In genomic region chr19:6445761-6446423, GRCm38 (mm10) we compare ENCODE assay signal across 10 mouse cellular contexts. TPM values are rescaled to one million over a fixed set of nuclear protein-coding genes. Genes with fewer than 3 reads are reported as not detected.
A peak's percentile ranks its signal among the peaks of the same experiment; 100 is the strongest.
DNase-seq lines count a peak whose midpoint lies in the region; ATAC-seq lines count a peak whose summit lies in the region.
"Had no signal": no experiment of that assay in that cellular context is flagged by ENCODE, and none has a peak within 500 bp of the region (broad histone marks: within the 10 kb centered on the region; RNA-seq: fewer than 3 reads in every experiment).

No protein-coding gene starts in this region.

- no peaks in the 10 kb centered on the region for H3K9me3 ChIP-seq in limb, embryonic 12.5 days
- H3K9me3 ChIP-seq in limb, embryonic 10.5 days (replicated peaks), result no peaks in the 10 kb centered on the region
- H3K9me3 ChIP-seq in embryonic facial prominence, embryonic 11.5 days (replicated peaks; ENCODE audit: control insufficient read depth, low read length), result no peaks in the 10 kb centered on the region
- no peaks in the 10 kb centered on the region for H3K9me3 ChIP-seq in hindbrain, embryonic 14.5 days (ENCODE audit: control insufficient read depth, low read length)
- no peaks in the 10 kb centered on the region for H3K9me3 ChIP-seq in neural tube, embryonic 14.5 days (ENCODE audit: control insufficient read depth, low read length)
- H3K9me3 ChIP-seq: G1E; lung, embryonic 15.5 days had no signal

- H3K4me1 ChIP-seq in limb, embryonic 12.5 days (replicated peaks), result peaks cover 13% of the 10 kb centered on the region; the same call in 1 of the 2 replicates
- peaks cover 28% of the 10 kb centered on the region for H3K4me1 ChIP-seq in limb, embryonic 10.5 days
- H3K4me1 ChIP-seq in embryonic facial prominence, embryonic 11.5 days (ENCODE audit: control insufficient read depth, insufficient read depth, low read length), result no peaks in the 10 kb centered on the region; the same call in 1 of the 2 replicates
- peaks cover 69% of the 10 kb centered on the region for H3K4me1 ChIP-seq in hindbrain, embryonic 14.5 days (replicated peaks; ENCODE audit: control insufficient read depth, insufficient read depth, low read length)
- H3K4me1 ChIP-seq in neural tube, embryonic 14.5 days (ENCODE audit: control insufficient read depth, insufficient read depth, low read length), result peaks cover 28% of the 10 kb centered on the region

- no peak for DNase-seq in limb, embryonic 10.5 days (ENCODE audit: low spot score)
- peak; percentile 41 for DNase-seq in embryonic facial prominence, embryonic 11.5 days (ENCODE audit: low spot score)
- peak; percentile 78 for DNase-seq in hindbrain, embryonic 14.5 days (ENCODE audit: low spot score)
- no peak for DNase-seq in lung, postnatal 25 days (ENCODE audit: low spot score)
- DNase-seq in cerebellum, adult 18-20 months, result no peak
- DNase-seq in gastrocnemius, postnatal 36 days, result no peak

- H3K27ac ChIP-seq in limb, embryonic 12.5 days, result no peak overlapping the region
- no peak overlapping the region for H3K27ac ChIP-seq in limb, embryonic 10.5 days
- H3K27ac ChIP-seq in embryonic facial prominence, embryonic 11.5 days (replicated peaks; ENCODE audit: low read depth, low read length), result no peak overlapping the region
- peak overlapping the region; percentile 89 for H3K27ac ChIP-seq in hindbrain, embryonic 14.5 days
- peak overlapping the region; percentile 73 for H3K27ac ChIP-seq in neural tube, embryonic 14.5 days (ENCODE audit: low read depth, low read length)
- H3K27ac ChIP-seq: lung, embryonic 15.5 days had no signal

- intact Hi-C loops in gastrocnemius, postnatal 36 days (cut with DNase I), result no loop called here

- no peak overlapping the region for H3K4me2 ChIP-seq in limb, embryonic 12.5 days
- H3K4me2 ChIP-seq in embryonic facial prominence, embryonic 11.5 days (ENCODE audit: low read depth, low read length), result no peak overlapping the region
- H3K4me2 ChIP-seq in hindbrain, embryonic 14.5 days (replicated peaks), result peak overlapping the region; percentile 41
- peak overlapping the region; percentile 26 for H3K4me2 ChIP-seq in neural tube, embryonic 14.5 days (ENCODE audit: low read depth, low read length)
- H3K4me2 ChIP-seq: lung, embryonic 15.5 days had no signal

- no peak for ATAC-seq in limb, embryonic 12.5 days (ENCODE audit: insufficient number of reproducible peaks, insufficient read depth, low FRiP score, low TSS enrichment, low read depth)
- ATAC-seq in embryonic facial prominence, embryonic 11.5 days (replicated peaks; ENCODE audit: insufficient number of reproducible peaks, low FRiP score, low TSS enrichment, low read depth), result peak; percentile 54
- peak; percentile 85 for ATAC-seq in hindbrain, embryonic 14.5 days (ENCODE audit: low FRiP score)
- ATAC-seq in neural tube, embryonic 14.5 days (ENCODE audit: low read depth), result peak; percentile 92

- H3K9ac ChIP-seq in limb, embryonic 12.5 days (replicated peaks), result 0 out of 2 replicates have a peak overlapping the region, but pooled peaks have one; percentile 18
- no peak overlapping the region for H3K9ac ChIP-seq in embryonic facial prominence, embryonic 11.5 days (replicated peaks; ENCODE audit: low read length)
- peak overlapping the region; percentile 42 for H3K9ac ChIP-seq in hindbrain, embryonic 14.5 days
- no peak overlapping the region for H3K9ac ChIP-seq in neural tube, embryonic 14.5 days (replicated peaks; ENCODE audit: low read depth, low read length)
- H3K9ac ChIP-seq: lung, embryonic 15.5 days had no signal

- no peak overlapping the region for H3K4me3 ChIP-seq in limb, embryonic 12.5 days (replicated peaks)
- no peak overlapping the region for H3K4me3 ChIP-seq in limb, embryonic 10.5 days
- H3K4me3 ChIP-seq in embryonic facial prominence, embryonic 11.5 days (ENCODE audit: low read depth, low read length), result no peak overlapping the region
- no peak overlapping the region for H3K4me3 ChIP-seq in hindbrain, embryonic 14.5 days (replicated peaks; ENCODE audit: low read length)
- H3K4me3 ChIP-seq in neural tube, embryonic 14.5 days (ENCODE audit: low read depth, low read length), result no peak overlapping the region
- H3K4me3 ChIP-seq: lung, embryonic 15.5 days had no signal

- H3K36me3 ChIP-seq in limb, embryonic 12.5 days, result no peaks in the 10 kb centered on the region
- H3K36me3 ChIP-seq in limb, embryonic 10.5 days, result no peaks in the 10 kb centered on the region
- no peaks in the 10 kb centered on the region for H3K36me3 ChIP-seq in embryonic facial prominence, embryonic 11.5 days (replicated peaks; ENCODE audit: control insufficient read depth, insufficient read depth, low read depth, low read length)
- H3K36me3 ChIP-seq in hindbrain, embryonic 14.5 days (replicated peaks; ENCODE audit: control insufficient read depth, insufficient read depth), result no peaks in the 10 kb centered on the region
- no peaks in the 10 kb centered on the region for H3K36me3 ChIP-seq in neural tube, embryonic 14.5 days (ENCODE audit: control insufficient read depth, insufficient read depth, low read length)
- H3K36me3 ChIP-seq: G1E; lung, embryonic 15.5 days had no signal

- 42% methylated on average over 10 of the region's 10 CpGs for WGBS in limb, embryonic 12.5 days
- 35% methylated on average over 10 of the region's 10 CpGs for WGBS in limb, embryonic 10.5 days
- WGBS in embryonic facial prominence, embryonic 11.5 days, result 31% methylated on average over 10 of the region's 10 CpGs
- 10% methylated on average over 10 of the region's 10 CpGs for WGBS in hindbrain, embryonic 14.5 days
- 11% methylated on average over 10 of the region's 10 CpGs for WGBS in neural tube, embryonic 14.5 days

- H3K27me3 ChIP-seq in limb, embryonic 12.5 days, result peaks cover 50% of the 10 kb centered on the region
- peaks cover 77% of the 10 kb centered on the region for H3K27me3 ChIP-seq in limb, embryonic 10.5 days (ENCODE audit: low read depth, poor library complexity, severe bottlenecking)
- H3K27me3 ChIP-seq in embryonic facial prominence, embryonic 11.5 days (ENCODE audit: control insufficient read depth, insufficient read depth, low read length), result no peaks in the 10 kb centered on the region
- H3K27me3 ChIP-seq in hindbrain, embryonic 14.5 days (ENCODE audit: control insufficient read depth, insufficient read depth, low read length), result no peaks in the 10 kb centered on the region
- no peaks in the 10 kb centered on the region for H3K27me3 ChIP-seq in neural tube, embryonic 14.5 days (ENCODE audit: control insufficient read depth, insufficient read depth, low read length)

RNA-seq across cellular contexts. Expression of gene Nrxn2, which starts 27.4 kb away (rescaled TPM):
- polyA plus RNA-seq in limb, embryonic 12.5 days (2016; fragmentation: Nextera tagmentation; extraction: Ambion mirVana), result 1.8 and 2.4 TPM in 2 replicates
- 0.78 and 1.5 TPM in 2 replicates for polyA plus RNA-seq in limb, embryonic 10.5 days (2016; fragmentation: Nextera tagmentation; extraction: Ambion mirVana)
- polyA plus RNA-seq in embryonic facial prominence, embryonic 11.5 days (2014; fragmentation: Nextera tagmentation; extraction: Ambion mirVana), result 4.1 and 5.0 TPM in 2 replicates
- polyA plus RNA-seq in hindbrain, embryonic 14.5 days (2014; fragmentation: Nextera tagmentation; extraction: Ambion mirVana), result 60.6 and 66.4 TPM in 2 replicates
- 46.3 and 66.5 TPM in 2 replicates for polyA plus RNA-seq in neural tube, embryonic 14.5 days (2014; fragmentation: Nextera tagmentation; extraction: Ambion mirVana)
- total RNA-seq in gastrocnemius, postnatal 36 days (2021), result 1 to 10 TPM; 1.4 to 1.7 TPM

RNA-seq across cellular contexts. Expression of gene Rasgrp2, which starts 46.8 kb away (rescaled TPM):
- 16.3 and 16.8 TPM in 2 replicates for polyA plus RNA-seq in limb, embryonic 12.5 days (2016; fragmentation: Nextera tagmentation; extraction: Ambion mirVana)
- 14.6 and 16.7 TPM in 2 replicates for polyA plus RNA-seq in limb, embryonic 10.5 days (2016; fragmentation: Nextera tagmentation; extraction: Ambion mirVana)
- 15.6 and 17.2 TPM in 2 replicates for polyA plus RNA-seq in embryonic facial prominence, embryonic 11.5 days (2014; fragmentation: Nextera tagmentation; extraction: Ambion mirVana)
- polyA plus RNA-seq in hindbrain, embryonic 14.5 days (2014; fragmentation: Nextera tagmentation; extraction: Ambion mirVana), result 89.2 and 111 TPM in 2 replicates
- polyA plus RNA-seq in neural tube, embryonic 14.5 days (2014; fragmentation: Nextera tagmentation; extraction: Ambion mirVana), result 81.6 and 130 TPM in 2 replicates
- total RNA-seq in gastrocnemius, postnatal 36 days (2021), result 10 to 100 TPM; 11.6 to 25.4 TPM

Comparison
In these comparisons a context has a peak if more than half of its experiments do, and no peak if none do; other contexts are left out.
1. H3K27ac ChIP-seq: peak in hindbrain, embryonic 14.5 days (single experiment) and neural tube, embryonic 14.5 days (single experiment); none in limb, embryonic 12.5 days (single experiment), limb, embryonic 10.5 days (single experiment) and embryonic facial prominence, embryonic 11.5 days (single experiment).
2. H3K4me2 ChIP-seq: peak in hindbrain, embryonic 14.5 days (single experiment) and neural tube, embryonic 14.5 days (single experiment); none in limb, embryonic 12.5 days (single experiment) and embryonic facial prominence, embryonic 11.5 days (single experiment).
3. H3K9ac ChIP-seq: peak in limb, embryonic 12.5 days (single experiment) and hindbrain, embryonic 14.5 days (single experiment); none in embryonic facial prominence, embryonic 11.5 days (single experiment) and neural tube, embryonic 14.5 days (single experiment).
4. DNase-seq: peak in embryonic facial prominence, embryonic 11.5 days (single experiment) and hindbrain, embryonic 14.5 days (single experiment); none in limb, embryonic 10.5 days (single experiment), lung, postnatal 25 days (single experiment), cerebellum, adult 18-20 months (0 of 2) and gastrocnemius, postnatal 36 days (0 of 2).